Mouse (Mus musculus) midbrain, embryonic 16.5 days (tissue): ENCODE results near the gene Mgat4c. TPM values are rescaled to one million over a fixed set of nuclear protein-coding genes. Genes with fewer than 3 reads are reported as not detected.

Experiments used
- ATAC-seq: fragments of 200-750 bp; cut with Nextera tagmentation; 2 replicates; pipeline ENCODE4 v1.8.0; 2017; ENCODE audit warnings: moderate TSS enrichment
- H3K27ac ChIP-seq: fragments of 300-500 bp; sonication (generic); 2 replicates; pipeline ENCODE4 v1.5.1; 2014; ENCODE audit warnings: mild to moderate bottlenecking, low read length, mixed read lengths
- H3K27me3 ChIP-seq: fragments of 300-500 bp; sonication (generic); 2 replicates; pipeline ENCODE4 v1.6.1; 2014; ENCODE audit warnings: low read depth, low read length, mixed read lengths; ENCODE audit not compliant: control insufficient read depth, insufficient read depth
- H3K36me3 ChIP-seq: fragments of 300-500 bp; sonication (generic); 2 replicates; pipeline ENCODE4 v1.6.1; 2014; ENCODE audit warnings: mild to moderate bottlenecking, low read length, moderate library complexity, mixed read lengths; ENCODE audit not compliant: control insufficient read depth, insufficient read depth
- H3K4me1 ChIP-seq: fragments of 300-500 bp; sonication (generic); 2 replicates; pipeline ENCODE4 v1.6.1; 2014; ENCODE audit warnings: mild to moderate bottlenecking, low read length, mixed read lengths; ENCODE audit not compliant: control insufficient read depth, insufficient read depth
- H3K4me2 ChIP-seq: fragments of 300-500 bp; sonication (generic); 2 replicates; pipeline ENCODE4 v1.6.1; 2014; ENCODE audit warnings: mild to moderate bottlenecking, low read length, mixed read lengths
- H3K4me3 ChIP-seq: fragments of 300-500 bp; sonication (generic); 2 replicates; pipeline ENCODE4 v1.5.1; 2014; ENCODE audit warnings: low read depth, mild to moderate bottlenecking, low read length, moderate library complexity, mixed read lengths
- H3K9ac ChIP-seq: fragments of 300-500 bp; sonication (generic); 2 replicates; pipeline ENCODE4 v1.6.1; 2014; ENCODE audit warnings: low read depth, low read length, mixed read lengths
- H3K9me3 ChIP-seq: fragments of 300-500 bp; sonication (generic); replicated peaks from 2 replicates; pipeline ENCODE4 v1.6.1; 2014; ENCODE audit warnings: mild to moderate bottlenecking, low read length, mixed read lengths; ENCODE audit not compliant: control insufficient read depth, poor library complexity, severe bottlenecking
- WGBS: fragments of 180-500 bp; shearing (Covaris S2); extraction: QIAGEN DNeasy Blood & Tissue Kit; methylation state at CpG from one replicate; pipeline ENCODE4 v1.1.7; 2014; 5-methylcytosine and 5-hydroxymethylcytosine counted together
- polyA plus RNA-seq: library from polyadenylated mRNA; unstranded; fragments of >200 nt; fragmentation: Nextera tagmentation; extraction: Ambion mirVana; gene quantifications from 2 replicates; pipeline ENCODE4 v1.2.1, GENCODE M21; 2015

Mgat4c gene
- polyA plus RNA-seq, 1 experiment from 2014 or later, result 69.1 TPM

DNA sequence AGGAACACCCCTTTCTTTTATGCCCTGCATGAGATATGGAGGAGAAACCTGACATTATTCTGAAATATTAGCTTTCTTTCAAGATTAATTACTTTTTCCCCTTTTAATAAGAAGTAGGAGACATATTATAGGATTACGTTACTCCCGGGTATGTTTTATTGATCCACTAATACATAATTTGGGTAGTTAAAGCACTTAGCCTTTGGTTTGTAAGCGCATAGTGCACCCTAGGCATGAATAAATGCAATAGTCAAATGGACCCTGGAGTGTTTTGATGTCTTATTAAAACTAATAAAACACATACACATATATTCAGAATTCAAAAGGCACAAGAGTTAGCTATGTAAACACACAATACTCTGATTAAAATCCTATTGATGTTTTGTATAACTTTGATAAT is 374.9 kb downstream of the Mgat4c start:
- H3K27ac ChIP-seq, result no peak overlapping the region
- H3K27me3 ChIP-seq, result no peaks in the 10 kb centered on the region
- no peak overlapping the region for H3K9ac ChIP-seq
- H3K4me2 ChIP-seq, result no peak overlapping the region
- 68% methylated on average over 3 of the region's 3 CpGs for WGBS
- no peak overlapping the region for H3K4me3 ChIP-seq
- no peaks in the 10 kb centered on the region for H3K9me3 ChIP-seq
- ATAC-seq, result no peak
- no peaks in the 10 kb centered on the region for H3K4me1 ChIP-seq
- H3K36me3 ChIP-seq, result no peaks in the 10 kb centered on the region

- WGBS, result 12% methylated on average over 2 of the region's 2 CpGs
- no peak overlapping the region; the same call in 1 of the 2 replicates for H3K27ac ChIP-seq
Observed at GRCm38 (mm10) chr10:102056975-102057565, 375.8 kb downstream of the Mgat4c start.

DNA sequence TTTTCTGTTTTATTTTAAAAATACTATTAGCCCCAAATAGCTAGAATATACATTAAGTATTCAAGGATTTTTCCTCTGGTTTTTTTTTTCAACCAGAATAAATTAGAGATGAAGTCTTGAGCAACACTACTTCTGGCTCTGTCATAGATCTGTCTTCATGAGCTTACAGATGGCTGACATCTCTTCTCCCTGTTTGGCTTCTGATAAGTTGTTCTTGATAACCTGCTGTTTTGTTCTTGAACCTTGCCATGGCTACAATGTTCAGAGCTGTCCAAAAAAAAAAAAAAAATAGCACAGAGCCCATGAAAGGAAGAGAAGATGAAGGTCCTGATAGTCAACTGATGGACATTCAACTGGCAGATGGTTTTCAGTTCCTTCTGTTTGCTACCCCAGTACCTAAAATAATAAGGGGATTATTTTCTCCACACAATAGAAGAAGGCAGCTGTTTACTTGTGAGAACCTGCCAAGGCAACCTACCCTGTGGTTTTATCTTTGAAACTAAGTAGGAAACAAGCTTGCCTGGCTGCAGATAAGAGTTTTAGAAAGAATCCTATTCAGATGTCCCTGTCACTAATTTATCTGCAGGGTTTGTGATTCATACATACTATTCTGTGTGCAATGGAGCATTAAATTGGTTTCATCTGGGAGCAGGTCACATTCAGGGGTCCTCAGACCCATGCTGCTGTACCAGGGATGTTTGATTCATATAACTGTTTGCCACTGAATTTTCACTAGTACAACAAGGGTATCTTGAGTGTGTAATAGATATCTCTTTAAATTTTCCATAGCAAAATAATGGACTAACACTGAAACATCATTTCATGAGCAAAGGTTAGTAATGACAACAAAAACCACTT is 393.5 kb downstream of the Mgat4c start:
- no peaks in the 10 kb centered on the region for H3K4me1 ChIP-seq
- ATAC-seq, result 0 out of 2 replicates have a peak, but pooled peaks have one; percentile 32
- H3K9me3 ChIP-seq, result no peaks in the 10 kb centered on the region
- no peaks in the 10 kb centered on the region for H3K36me3 ChIP-seq
- no peak overlapping the region for H3K4me3 ChIP-seq
- H3K27me3 ChIP-seq, result no peaks in the 10 kb centered on the region
- no peak overlapping the region for H3K27ac ChIP-seq
- no peak overlapping the region for H3K4me2 ChIP-seq
- no peak overlapping the region for H3K9ac ChIP-seq

More at GRCm38 (mm10) chr10:102056975-102057565, 375.8 kb downstream of the Mgat4c start:
- Histone ChIP-seq H3K9me3 (no peaks in the 10 kb centered on the region), H3K27me3 (no peaks in the 10 kb centered on the region), H3K4me1 (no peaks in the 10 kb centered on the region), H3K36me3 (no peaks in the 10 kb centered on the region), H3K4me3 (no peak overlapping the region), H3K4me2 (no peak overlapping the region), H3K9ac (no peak overlapping the region)
- no peak; the same call in 1 of the 2 replicates for ATAC-seq

GRCm38 (mm10) chr10:102123153-102123552 is 441.9 kb downstream of the Mgat4c start:
- H3K9ac ChIP-seq, result no peak overlapping the region
- H3K4me2 ChIP-seq, result no peak overlapping the region
- H3K27ac ChIP-seq, result no peak overlapping the region
- H3K4me3 ChIP-seq, result no peak overlapping the region
- H3K9me3 ChIP-seq, result no peaks in the 10 kb centered on the region
- H3K27me3 ChIP-seq, result no peaks in the 10 kb centered on the region
- no peaks in the 10 kb centered on the region for H3K36me3 ChIP-seq
- no peaks in the 10 kb centered on the region for H3K4me1 ChIP-seq
- no peak for ATAC-seq
- WGBS, result 70% methylated on average over 1 of the region's 1 CpGs

- 72% methylated on average over 4 of the region's 4 CpGs for WGBS
- H3K36me3 ChIP-seq, result no peaks in the 10 kb centered on the region
Observed at GRCm38 (mm10) chr10:102127340-102127739, 446.1 kb downstream of the Mgat4c start.

GRCm38 (mm10) chr10:102154865-102155264 is 473.6 kb downstream of the Mgat4c start:
- no peaks in the 10 kb centered on the region; the same call in 1 of the 2 replicates for H3K4me1 ChIP-seq
- no peak overlapping the region for H3K4me3 ChIP-seq
- H3K9me3 ChIP-seq, result no peaks in the 10 kb centered on the region
- H3K36me3 ChIP-seq, result no peaks in the 10 kb centered on the region
- 72% methylated on average over 5 of the region's 5 CpGs for WGBS
- H3K27ac ChIP-seq, result no peak overlapping the region
- H3K27me3 ChIP-seq, result no peaks in the 10 kb centered on the region
- no peak overlapping the region for H3K4me2 ChIP-seq
- no peak for ATAC-seq
- no peak overlapping the region for H3K9ac ChIP-seq

More at GRCm38 (mm10) chr10:102127340-102127739, 446.1 kb downstream of the Mgat4c start:
- no peak overlapping the region for H3K27ac ChIP-seq
- ATAC-seq, result no peak
- no peak overlapping the region for H3K4me2 ChIP-seq
- H3K9me3 ChIP-seq, result no peaks in the 10 kb centered on the region
- H3K4me3 ChIP-seq, result no peak overlapping the region
- H3K9ac ChIP-seq, result no peak overlapping the region
- H3K4me1 ChIP-seq, result no peaks in the 10 kb centered on the region
- no peaks in the 10 kb centered on the region for H3K27me3 ChIP-seq

DNA sequence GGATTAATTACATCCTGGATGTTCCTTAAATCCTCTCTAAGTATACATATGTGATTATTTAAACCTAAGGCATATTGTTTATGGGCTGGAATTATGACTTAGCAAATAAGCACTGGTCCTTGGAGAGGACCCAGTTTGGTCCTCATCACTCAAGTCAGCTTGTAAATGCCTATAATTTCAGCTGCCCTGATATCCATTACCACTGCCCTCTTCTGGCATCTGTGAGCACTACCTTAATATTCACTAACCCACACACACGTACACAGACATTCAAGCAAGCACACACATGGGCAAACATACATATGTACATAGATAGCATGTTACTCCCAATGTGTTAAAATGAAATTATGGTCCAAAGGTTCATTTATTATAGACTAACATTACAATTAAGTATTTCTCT is 474.6 kb downstream of the Mgat4c start:
- Histone ChIP-seq H3K27ac (no peak overlapping the region), H3K4me1 (no peaks in the 10 kb centered on the region; the same call in 1 of the 2 replicates), H3K27me3 (no peaks in the 10 kb centered on the region), H3K9me3 (no peaks in the 10 kb centered on the region), H3K4me2 (no peak overlapping the region), H3K9ac (no peak overlapping the region), H3K4me3 (no peak overlapping the region), H3K36me3 (no peaks in the 10 kb centered on the region)
- 51% methylated on average over 1 of the region's 1 CpGs for WGBS
- no peak for ATAC-seq

DNA sequence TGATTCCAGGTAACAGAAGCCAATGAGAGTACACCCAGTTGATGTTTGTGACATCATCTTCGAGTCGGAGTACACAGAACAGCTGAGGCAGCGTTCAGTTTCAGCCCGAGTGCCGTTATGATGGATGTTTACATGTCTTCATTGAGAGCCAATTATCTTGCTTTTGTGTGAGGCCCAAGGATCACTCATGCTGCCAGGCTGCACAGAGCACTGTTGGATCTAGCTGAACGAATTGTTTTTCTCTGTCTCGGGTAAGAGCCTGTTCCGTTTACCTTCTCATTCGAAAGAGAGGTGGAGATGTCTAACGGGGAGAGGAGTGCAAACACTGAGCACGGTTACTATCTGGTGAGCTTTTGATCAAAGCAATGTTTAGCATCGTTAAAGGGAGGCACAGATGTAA is 477.5 kb downstream of the Mgat4c start:
- Histone ChIP-seq H3K4me2 (peak overlapping the region; percentile 41), H3K27ac (peak overlapping the region; percentile 66), H3K9me3 (no peaks in the 10 kb centered on the region), H3K9ac (peak overlapping the region; percentile 8; the same call in 1 of the 2 replicates), H3K4me3 (peak overlapping the region; percentile 36), H3K4me1 (no peaks in the 10 kb centered on the region; the same call in 1 of the 2 replicates), H3K27me3 (no peaks in the 10 kb centered on the region), H3K36me3 (no peaks in the 10 kb centered on the region)
- ATAC-seq, result peak; percentile 82
- 13% methylated on average over 12 of the region's 12 CpGs for WGBS

- Histone ChIP-seq H3K4me3 (no peak overlapping the region), H3K27ac (no peak overlapping the region), H3K9me3 (no peaks in the 10 kb centered on the region), H3K27me3 (no peaks in the 10 kb centered on the region), H3K9ac (no peak overlapping the region), H3K4me2 (no peak overlapping the region), H3K4me1 (peaks cover 2% of the 10 kb centered on the region; the same call in 1 of the 2 replicates), H3K36me3 (no peaks in the 10 kb centered on the region)
- ATAC-seq, result peak; percentile 68
- WGBS, result 58% methylated on average over 3 of the region's 3 CpGs
Observed at GRCm38 (mm10) chr10:102184726-102185125, 503.4 kb downstream of the Mgat4c start.
